Comparison of ENCODE assay signal across 15 mouse cellular contexts in the genomic region with DNA sequence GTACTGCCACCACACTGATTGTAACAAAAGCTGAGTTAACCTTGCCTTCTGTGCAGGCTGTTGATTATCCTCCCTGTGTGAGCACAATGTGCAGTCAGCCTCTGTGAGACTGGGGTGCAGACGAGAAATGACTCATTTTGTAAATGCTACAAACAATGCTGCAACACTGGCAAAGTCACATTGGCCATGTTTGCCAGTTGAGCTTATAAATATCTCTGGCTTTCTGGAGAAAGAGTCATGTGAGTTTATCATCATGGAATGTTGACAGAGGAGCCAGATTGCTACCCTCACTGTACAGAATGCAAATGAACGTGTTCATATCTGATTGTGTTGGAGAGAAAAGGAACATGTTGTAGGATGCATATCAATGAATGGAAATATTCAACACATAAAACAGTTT.
A peak's percentile ranks its signal among the peaks of the same experiment; 100 is the strongest.
DNase-seq lines count a peak whose midpoint lies in the region; ATAC-seq and TF ChIP-seq lines count a peak whose summit lies in the region.
"Had no signal": no experiment of that assay in that cellular context is flagged by ENCODE, and none has a peak within 500 bp of the region (broad histone marks: within the 10 kb centered on the region; RNA-seq: fewer than 3 reads in every experiment).

No protein-coding gene starts in this region.

- H3K4me1 ChIP-seq in forebrain, embryonic 13.5 days: no peaks in the 10 kb centered on the region
- no peaks in the 10 kb centered on the region for H3K4me1 ChIP-seq in forebrain, embryonic 11.5 days (replicated peaks; ENCODE audit: control insufficient read depth, insufficient read depth, low read length)
- H3K4me1 ChIP-seq in neural tube, embryonic 14.5 days (ENCODE audit: control insufficient read depth, insufficient read depth, low read length): no peaks in the 10 kb centered on the region
- H3K4me1 ChIP-seq in neural tube, embryonic 15.5 days: no peaks in the 10 kb centered on the region
- no peaks in the 10 kb centered on the region for H3K4me1 ChIP-seq in liver, postnatal 0 days (ENCODE audit: insufficient read depth)
- no peaks in the 10 kb centered on the region for H3K4me1 ChIP-seq in hindbrain, embryonic 14.5 days (replicated peaks; ENCODE audit: control insufficient read depth, insufficient read depth, low read length)
- H3K4me1 ChIP-seq: heart, embryonic 15.5 days; hindbrain, embryonic 15.5 days; stomach, embryonic 15.5 days had no signal

- ATAC-seq in forebrain, embryonic 13.5 days: peak; percentile 81; the same call in 1 of the 2 replicates
- no peak for ATAC-seq in forebrain, embryonic 11.5 days (replicated peaks; ENCODE audit: low FRiP score)
- ATAC-seq in neural tube, embryonic 14.5 days (ENCODE audit: low read depth): peak; percentile 54; the same call in 1 of the 2 replicates
- no peak for ATAC-seq in neural tube, embryonic 15.5 days (ENCODE audit: low FRiP score)
- no peak for ATAC-seq in liver, postnatal 0 days
- ATAC-seq in hindbrain, embryonic 14.5 days (ENCODE audit: low FRiP score): no peak

- H3K9ac ChIP-seq in forebrain, embryonic 13.5 days: no peak overlapping the region
- no peak overlapping the region for H3K9ac ChIP-seq in forebrain, embryonic 11.5 days (ENCODE audit: low read length)
- no peak overlapping the region for H3K9ac ChIP-seq in neural tube, embryonic 14.5 days (replicated peaks; ENCODE audit: low read depth, low read length)
- H3K9ac ChIP-seq in neural tube, embryonic 15.5 days (replicated peaks): no peak overlapping the region
- no peak overlapping the region for H3K9ac ChIP-seq in liver, postnatal 0 days (replicated peaks)
- H3K9ac ChIP-seq in hindbrain, embryonic 14.5 days: no peak overlapping the region
- H3K9ac ChIP-seq: heart, embryonic 15.5 days; hindbrain, embryonic 15.5 days; stomach, embryonic 15.5 days had no signal

- no peak overlapping the region for H3K4me2 ChIP-seq in forebrain, embryonic 13.5 days
- H3K4me2 ChIP-seq in forebrain, embryonic 11.5 days (ENCODE audit: low read depth, low read length, severe bottlenecking): no peak overlapping the region
- no peak overlapping the region for H3K4me2 ChIP-seq in neural tube, embryonic 14.5 days (ENCODE audit: low read depth, low read length)
- no peak overlapping the region for H3K4me2 ChIP-seq in neural tube, embryonic 15.5 days
- no peak overlapping the region for H3K4me2 ChIP-seq in liver, postnatal 0 days (ENCODE audit: low read depth, low read length)
- no peak overlapping the region for H3K4me2 ChIP-seq in hindbrain, embryonic 14.5 days (replicated peaks)
- H3K4me2 ChIP-seq: heart, embryonic 15.5 days; hindbrain, embryonic 15.5 days; stomach, embryonic 15.5 days had no signal

- no peaks in the 10 kb centered on the region for H3K36me3 ChIP-seq in forebrain, embryonic 13.5 days (ENCODE audit: poor library complexity, severe bottlenecking)
- no peaks in the 10 kb centered on the region for H3K36me3 ChIP-seq in forebrain, embryonic 11.5 days (ENCODE audit: control insufficient read depth, insufficient read depth, low read length)
- no peaks in the 10 kb centered on the region for H3K36me3 ChIP-seq in neural tube, embryonic 14.5 days (ENCODE audit: control insufficient read depth, insufficient read depth, low read length)
- no peaks in the 10 kb centered on the region for H3K36me3 ChIP-seq in neural tube, embryonic 15.5 days
- no peaks in the 10 kb centered on the region for H3K36me3 ChIP-seq in liver, postnatal 0 days (replicated peaks; ENCODE audit: insufficient read depth, low read length)
- no peaks in the 10 kb centered on the region for H3K36me3 ChIP-seq in hindbrain, embryonic 14.5 days (replicated peaks; ENCODE audit: control insufficient read depth, insufficient read depth)
- H3K36me3 ChIP-seq: heart, embryonic 15.5 days; hindbrain, embryonic 15.5 days; stomach, embryonic 15.5 days had no signal

- DNase-seq in forebrain, embryonic 11.5 days (ENCODE audit: low spot score): no peak
- peak; percentile 72 to 86 for DNase-seq in layer of hippocampus, adult 18-20 months (ENCODE audit: low spot score in 2 of 2)
- peak; percentile 4 for DNase-seq in right cerebral cortex, postnatal 25 days
- no peak for DNase-seq in liver, postnatal 0 days
- no peak for DNase-seq in hindbrain, embryonic 14.5 days (ENCODE audit: low spot score)
- DNase-seq: adrenal gland, postnatal 25 days; cerebellum, adult 11-12 months; gastrocnemius, postnatal 25 days; kidney, adult 2 months had no signal

- no peaks in the 10 kb centered on the region for H3K27me3 ChIP-seq in forebrain, embryonic 13.5 days
- no peaks in the 10 kb centered on the region for H3K27me3 ChIP-seq in forebrain, embryonic 11.5 days (ENCODE audit: control insufficient read depth, insufficient read depth, low read length)
- no peaks in the 10 kb centered on the region for H3K27me3 ChIP-seq in neural tube, embryonic 14.5 days (ENCODE audit: control insufficient read depth, insufficient read depth, low read length)
- H3K27me3 ChIP-seq in neural tube, embryonic 15.5 days (replicated peaks): no peaks in the 10 kb centered on the region
- H3K27me3 ChIP-seq in liver, postnatal 0 days (ENCODE audit: insufficient read depth, low read length): no peaks in the 10 kb centered on the region
- H3K27me3 ChIP-seq in hindbrain, embryonic 14.5 days (ENCODE audit: control insufficient read depth, insufficient read depth, low read length): no peaks in the 10 kb centered on the region
- H3K27me3 ChIP-seq: heart, embryonic 15.5 days; hindbrain, embryonic 15.5 days; stomach, embryonic 15.5 days had no signal

- 57% methylated on average over 2 of the region's 2 CpGs for WGBS in forebrain, embryonic 13.5 days
- 80% methylated on average over 2 of the region's 2 CpGs for whole genome bisulfite sequencing in forebrain, embryonic 11.5 days
- WGBS in neural tube, embryonic 14.5 days: 56% methylated on average over 2 of the region's 2 CpGs
- 55% methylated on average over 2 of the region's 2 CpGs for WGBS in neural tube, embryonic 15.5 days
- 64% methylated on average over 2 of the region's 2 CpGs for WGBS in liver, postnatal 0 days (ENCODE audit: insufficient replicate concordance)
- 44% methylated on average over 2 of the region's 2 CpGs for WGBS in hindbrain, embryonic 14.5 days

- no peaks in the 10 kb centered on the region for H3K9me3 ChIP-seq in forebrain, embryonic 13.5 days (replicated peaks)
- H3K9me3 ChIP-seq in forebrain, embryonic 11.5 days (ENCODE audit: control insufficient read depth, low read length): no peaks in the 10 kb centered on the region
- H3K9me3 ChIP-seq in neural tube, embryonic 14.5 days (ENCODE audit: control insufficient read depth, low read length): no peaks in the 10 kb centered on the region
- no peaks in the 10 kb centered on the region for H3K9me3 ChIP-seq in neural tube, embryonic 15.5 days (replicated peaks)
- no peaks in the 10 kb centered on the region for H3K9me3 ChIP-seq in liver, postnatal 0 days (ENCODE audit: low read length)
- H3K9me3 ChIP-seq in hindbrain, embryonic 14.5 days (ENCODE audit: control insufficient read depth, low read length): no peaks in the 10 kb centered on the region
- H3K9me3 ChIP-seq: heart, embryonic 15.5 days; hindbrain, embryonic 15.5 days; stomach, embryonic 15.5 days had no signal

- TF ChIP-seq EP300 in liver, postnatal 0 days (IDR thresholded peaks at IDR 0.05; ENCODE audit: low read depth): no peak

- no peak overlapping the region for H3K4me3 ChIP-seq in forebrain, embryonic 13.5 days
- H3K4me3 ChIP-seq in forebrain, embryonic 11.5 days (ENCODE audit: low read depth, low read length): no peak overlapping the region
- no peak overlapping the region for H3K4me3 ChIP-seq in neural tube, embryonic 14.5 days (ENCODE audit: low read depth, low read length)
- no peak overlapping the region for H3K4me3 ChIP-seq in neural tube, embryonic 15.5 days (replicated peaks)
- H3K4me3 ChIP-seq in liver, postnatal 0 days (ENCODE audit: low read depth, low read length): no peak overlapping the region
- no peak overlapping the region for H3K4me3 ChIP-seq in hindbrain, embryonic 14.5 days (replicated peaks; ENCODE audit: low read length)
- H3K4me3 ChIP-seq: heart, embryonic 15.5 days; hindbrain, embryonic 15.5 days; stomach, embryonic 15.5 days had no signal

- TF ChIP-seq CTCF in liver, postnatal 0 days (IDR thresholded peaks at IDR 0.05; ENCODE audit: low read depth): no peak

- no peak overlapping the region for H3K27ac ChIP-seq in forebrain, embryonic 13.5 days
- no peak overlapping the region for H3K27ac ChIP-seq in forebrain, embryonic 11.5 days (ENCODE audit: low read depth, low read length)
- H3K27ac ChIP-seq in neural tube, embryonic 14.5 days (ENCODE audit: low read depth, low read length): no peak overlapping the region
- H3K27ac ChIP-seq in neural tube, embryonic 15.5 days (replicated peaks): no peak overlapping the region
- H3K27ac ChIP-seq in liver, postnatal 0 days (ENCODE audit: low read depth): no peak overlapping the region
- H3K27ac ChIP-seq in hindbrain, embryonic 14.5 days: no peak overlapping the region
- H3K27ac ChIP-seq: heart, embryonic 15.5 days; hindbrain, embryonic 15.5 days; stomach, embryonic 15.5 days had no signal

Comparison
In these comparisons a context has a peak if more than half of its experiments do, and no peak if none do; other contexts are left out.
1. ATAC-seq: peak in forebrain, embryonic 13.5 days (single experiment) and neural tube, embryonic 14.5 days (single experiment); none in forebrain, embryonic 11.5 days (single experiment), neural tube, embryonic 15.5 days (single experiment), liver, postnatal 0 days (single experiment) and hindbrain, embryonic 14.5 days (single experiment).
2. DNase-seq: peak in layer of hippocampus, adult 18-20 months (2 of 2) and right cerebral cortex, postnatal 25 days (single experiment); none in forebrain, embryonic 11.5 days (single experiment), liver, postnatal 0 days (single experiment) and hindbrain, embryonic 14.5 days (single experiment).